Mouse (Mus musculus): ENCODE data around the gene Opcml.
A peak's percentile ranks its signal among the peaks of the same experiment; 100 is the strongest.

The Opcml gene

DNA sequence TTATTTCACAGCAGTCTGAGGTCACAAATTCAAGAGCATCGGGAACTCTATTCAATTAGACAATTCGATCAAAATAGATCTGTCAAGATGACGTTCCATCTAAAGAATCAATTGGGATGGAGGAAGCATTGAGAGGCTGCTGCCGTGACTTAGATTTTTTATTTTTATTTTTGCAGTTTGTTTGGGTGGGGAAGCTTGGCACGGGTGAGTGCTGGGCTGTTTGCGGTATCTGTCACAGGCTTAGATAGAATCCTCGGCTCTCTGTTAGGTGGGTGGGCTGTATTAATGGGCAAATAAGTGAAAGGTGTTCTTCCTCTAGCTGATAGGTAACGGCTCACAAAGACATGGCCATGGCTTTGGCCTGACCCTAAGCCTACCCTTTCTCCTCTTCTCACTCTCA is 654.4 kb downstream of the Opcml start:
- DNase-seq: no peak

DNA sequence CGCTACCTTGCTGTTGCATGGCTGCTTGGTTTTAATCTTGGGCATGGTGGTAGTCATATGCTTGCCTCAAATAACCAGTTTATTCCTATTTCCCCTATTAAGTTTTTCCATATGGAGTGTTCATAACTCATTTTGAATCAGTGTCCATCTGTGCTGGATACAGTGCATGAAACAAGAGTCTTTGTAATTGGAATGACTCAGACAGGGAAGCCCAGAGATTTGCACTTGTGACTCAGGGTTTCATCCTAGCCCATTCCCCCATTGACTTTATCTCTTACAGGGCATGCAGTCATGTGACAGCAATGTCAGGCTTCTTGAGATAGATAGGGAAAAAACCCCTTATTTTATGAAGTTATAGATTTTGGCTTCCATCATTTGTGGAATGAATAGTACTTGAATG is 655.3 kb downstream of the Opcml start:
- DNase-seq: no peak

DNA sequence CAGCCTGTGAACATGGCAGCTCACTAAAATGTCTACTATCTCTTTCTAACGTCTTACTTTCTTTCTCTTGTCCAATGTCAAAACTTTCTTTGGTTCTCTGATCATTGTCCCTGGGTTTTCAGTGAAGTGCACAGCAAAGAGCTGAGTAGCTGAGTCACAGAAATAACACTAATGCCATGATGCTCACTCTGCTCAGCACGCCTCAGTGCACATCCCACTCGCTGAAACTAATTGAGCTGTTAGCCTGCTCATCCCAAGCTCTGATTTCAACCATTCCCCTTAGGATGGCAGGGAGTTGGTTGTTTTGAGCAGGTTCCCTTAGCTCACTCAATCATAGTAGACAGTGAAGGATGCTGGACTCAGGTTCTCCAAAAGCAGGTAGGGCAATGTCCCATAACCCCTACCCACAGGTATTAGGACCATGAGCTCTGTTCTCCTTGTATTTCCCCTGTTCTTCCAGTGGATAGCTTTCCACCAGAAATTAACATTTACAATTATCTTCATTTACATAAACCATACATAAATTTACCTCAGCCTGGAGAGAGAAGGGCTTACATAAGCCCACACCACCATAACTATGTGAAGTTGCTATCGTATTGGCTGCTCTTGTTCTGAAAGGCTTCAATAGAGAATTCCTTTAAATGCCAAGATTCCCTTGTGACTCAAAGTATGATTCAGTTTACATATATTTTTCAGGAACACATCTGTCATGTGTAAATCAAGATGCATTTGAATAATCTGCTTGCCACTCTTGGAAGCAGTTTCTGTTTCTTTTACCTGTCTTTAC is 655.9 kb downstream of the Opcml start:
- DNase-seq: no peak

DNA sequence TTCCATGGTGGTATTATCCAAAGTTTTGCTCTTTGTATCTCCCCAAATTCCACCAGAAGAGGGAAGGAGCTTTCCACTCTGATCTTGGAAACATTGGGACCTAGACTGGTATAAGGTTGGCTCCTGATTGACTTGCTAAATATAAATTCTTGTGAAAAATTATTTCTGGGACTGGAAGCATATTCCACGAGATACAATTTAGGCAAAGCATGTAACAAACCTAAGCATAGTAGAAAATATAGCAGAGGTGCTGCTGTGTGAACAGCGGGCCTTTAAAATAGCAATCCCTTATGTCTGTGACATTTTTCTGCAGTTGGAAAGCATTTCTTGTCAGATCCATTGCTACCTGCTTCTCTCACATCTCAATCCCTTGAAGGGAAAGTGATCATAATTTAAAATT is 661.9 kb downstream of the Opcml start:
- DNase-seq: no peak

DNA sequence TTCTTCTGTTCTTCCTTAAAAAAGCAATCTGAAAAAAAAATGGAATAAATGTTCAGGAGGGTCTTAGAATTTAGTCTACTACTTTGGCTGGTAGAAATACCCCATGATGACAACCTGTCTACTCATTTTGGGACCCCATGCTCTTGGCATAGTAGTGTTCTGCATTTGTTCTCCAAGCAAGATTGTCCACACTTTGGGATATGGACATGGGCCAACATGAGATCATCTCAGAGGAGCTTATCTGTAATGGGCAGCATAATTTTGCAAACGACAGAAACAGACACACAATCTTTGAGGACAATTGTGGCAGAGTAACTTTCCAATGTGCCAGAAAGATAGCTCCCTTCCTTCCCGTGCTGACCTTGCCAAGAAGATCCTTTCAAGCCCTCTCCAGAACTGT is 662.5 kb downstream of the Opcml start:
- no peak for DNase-seq

DNA sequence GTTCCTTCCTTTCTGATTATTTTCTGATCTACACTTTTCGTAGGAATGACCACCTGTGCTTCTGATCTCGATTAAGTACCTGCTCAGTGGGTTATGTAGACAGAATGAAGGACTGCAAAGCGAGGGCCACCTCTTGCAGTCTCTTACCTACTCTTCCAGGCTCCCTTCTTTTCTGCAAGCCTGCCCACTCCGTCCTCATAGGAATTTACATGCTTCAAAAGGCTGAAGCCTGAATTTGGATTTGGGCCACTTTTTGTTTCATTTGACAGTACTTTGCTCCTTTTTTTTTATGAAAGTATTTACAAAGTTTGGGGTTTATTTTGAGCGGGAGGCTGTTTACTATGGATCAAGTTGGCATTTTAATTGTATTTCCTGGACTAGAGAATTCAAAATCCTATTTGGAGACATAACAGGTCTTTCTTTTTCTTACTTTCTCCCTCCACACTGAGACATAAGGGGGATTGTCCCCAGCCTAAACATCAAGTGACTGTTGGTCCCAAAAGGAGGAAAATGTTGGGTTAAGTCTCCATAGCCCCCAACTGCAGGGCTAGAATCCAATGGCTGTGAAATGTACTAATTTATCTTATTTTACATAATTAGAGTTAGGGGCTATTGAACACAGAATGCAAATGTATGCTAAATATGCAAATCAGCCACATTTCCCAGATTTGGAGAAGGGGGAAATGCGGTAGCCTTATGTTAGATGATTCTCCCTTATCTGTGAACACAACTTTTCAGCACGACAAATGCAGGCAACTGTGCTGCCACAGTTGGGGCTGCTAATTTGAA is 667.6 kb downstream of the Opcml start:
- no peak for DNase-seq

DNA sequence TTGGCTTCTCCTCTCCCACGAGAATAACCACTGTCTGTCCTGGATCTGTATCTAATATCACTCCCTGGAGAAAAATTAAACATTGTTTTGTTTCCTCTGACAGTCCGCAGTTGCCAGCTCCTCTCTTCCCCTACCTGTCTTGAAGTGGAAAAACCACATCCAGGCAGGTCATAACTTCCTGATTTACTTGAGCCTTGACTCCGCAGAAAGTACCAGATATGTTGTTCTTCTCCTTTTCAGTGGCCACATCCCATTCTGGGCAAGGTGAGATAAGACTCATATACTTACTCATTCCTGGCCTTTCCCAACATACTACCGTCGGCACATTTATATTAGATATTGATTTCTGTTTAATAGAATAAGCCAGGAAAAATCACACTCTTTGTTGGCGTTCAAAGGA is 673.0 kb downstream of the Opcml start:
- no peak for DNase-seq

DNA sequence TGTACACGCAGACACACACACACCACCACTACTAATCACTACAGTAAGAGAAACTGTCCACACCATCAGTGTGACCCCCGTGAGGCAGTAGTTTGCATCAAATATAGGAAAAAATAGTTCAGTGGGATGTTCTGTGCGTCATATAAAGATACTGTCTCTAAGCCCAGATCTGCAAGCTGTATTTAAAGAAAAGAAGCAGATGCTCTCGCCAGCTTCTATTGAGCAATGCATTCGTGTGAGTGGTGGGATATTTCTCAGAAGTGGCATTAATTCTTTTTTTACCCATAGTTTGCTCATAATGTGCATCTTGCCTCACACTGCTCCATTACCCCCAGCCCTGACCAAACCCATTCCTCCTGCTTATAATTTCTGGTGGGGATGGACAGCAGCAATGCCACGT is 678.8 kb downstream of the Opcml start:
- no peak for DNase-seq

DNA sequence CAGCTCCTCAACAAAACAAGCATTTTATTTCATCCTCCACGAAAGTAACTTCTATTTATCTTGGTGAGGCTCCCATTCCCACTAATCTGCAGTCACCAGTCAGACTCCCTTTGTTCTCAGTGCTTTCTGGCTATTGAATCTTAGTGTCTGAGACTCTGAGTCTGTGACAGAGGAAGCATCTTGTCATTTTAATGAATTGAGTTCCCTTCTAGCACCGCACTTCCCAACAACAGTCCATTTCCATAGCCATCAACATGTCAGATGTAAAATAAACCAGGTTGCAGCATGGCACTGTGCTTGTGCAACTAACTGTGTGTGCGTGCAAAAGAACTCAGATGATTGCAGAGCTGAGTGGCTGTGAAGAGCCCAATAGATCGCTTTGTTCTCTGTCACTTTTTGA is 680.9 kb downstream of the Opcml start:
- no peak for DNase-seq

DNA sequence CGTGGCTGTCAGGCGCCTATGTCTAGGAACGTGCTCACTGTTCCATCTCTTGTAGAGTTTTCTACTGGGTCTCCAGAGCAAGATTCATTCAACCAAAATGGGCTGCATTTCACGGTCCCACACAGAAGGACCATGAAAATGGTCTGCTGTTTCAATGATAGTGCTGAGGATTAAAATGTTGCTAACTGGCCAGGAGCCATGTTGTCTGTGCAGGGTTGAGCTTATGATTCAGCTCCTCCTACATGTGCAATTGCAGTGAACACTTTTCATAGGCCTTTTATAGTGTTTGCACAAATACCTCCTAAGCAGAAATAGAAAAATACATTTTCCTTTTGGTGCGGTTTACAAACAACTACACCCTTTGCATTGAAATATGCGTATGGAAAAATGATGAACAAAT is 684.0 kb downstream of the Opcml start:
- DNase-seq: no peak

DNA sequence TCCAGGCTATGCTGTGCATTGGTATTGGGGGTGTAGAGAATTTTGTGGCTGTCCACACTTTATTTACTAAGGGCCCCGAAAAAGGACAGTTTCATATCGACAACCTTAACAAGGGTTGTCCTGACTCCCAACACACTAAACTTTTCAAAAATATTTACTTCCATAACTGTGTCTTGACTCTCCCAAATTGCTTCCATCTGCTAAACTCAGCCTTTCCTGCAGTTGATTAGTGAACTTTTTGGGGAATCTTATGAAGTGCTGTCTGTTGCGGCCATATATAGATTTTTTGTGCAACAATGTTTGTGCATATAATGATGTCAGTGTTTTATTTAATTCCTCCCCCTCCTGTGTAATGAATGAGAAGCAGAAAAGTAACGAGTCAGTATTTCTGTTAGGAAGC is 690.7 kb downstream of the Opcml start:
- peak; percentile 22 for DNase-seq

DNA sequence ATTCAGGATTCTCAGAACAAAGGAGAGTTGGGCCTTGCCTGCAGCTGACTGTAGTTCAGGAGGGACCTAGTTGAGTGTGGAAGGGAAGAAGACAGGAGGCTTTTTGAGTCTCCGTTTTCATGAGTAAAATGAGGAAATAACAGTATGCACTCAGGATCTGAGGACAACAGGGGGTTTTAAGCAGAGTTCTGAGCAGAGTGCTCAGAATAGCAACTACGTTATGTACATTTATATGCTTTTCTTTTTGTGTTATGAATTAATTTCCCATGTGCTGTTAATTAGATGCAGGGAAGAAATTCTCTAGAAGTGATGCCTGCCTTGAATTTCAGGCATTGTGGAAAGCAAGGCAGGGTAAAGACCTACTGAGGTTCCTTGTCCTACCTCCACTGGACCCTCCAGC is 697.9 kb downstream of the Opcml start:
- DNase-seq: no peak

DNA sequence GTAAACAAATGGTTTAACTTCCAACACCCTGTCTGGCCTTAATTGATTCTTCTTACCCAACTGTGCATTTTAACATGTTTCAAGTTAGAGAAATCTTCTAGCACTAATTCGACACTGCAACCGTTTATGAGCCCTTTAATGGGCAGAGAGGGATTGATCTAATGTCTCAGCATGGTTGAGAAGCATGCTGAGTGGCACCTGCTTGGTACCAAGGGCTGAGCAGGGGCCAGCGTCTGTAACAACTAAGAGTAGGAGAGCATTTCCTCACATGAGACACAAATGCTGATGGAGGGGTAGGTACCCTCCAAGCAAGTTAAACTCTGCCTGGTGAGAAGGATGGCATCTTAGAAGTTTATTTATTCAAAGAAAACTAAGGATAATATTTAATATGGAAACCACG is 699.3 kb downstream of the Opcml start:
- DNase-seq: no peak

DNA sequence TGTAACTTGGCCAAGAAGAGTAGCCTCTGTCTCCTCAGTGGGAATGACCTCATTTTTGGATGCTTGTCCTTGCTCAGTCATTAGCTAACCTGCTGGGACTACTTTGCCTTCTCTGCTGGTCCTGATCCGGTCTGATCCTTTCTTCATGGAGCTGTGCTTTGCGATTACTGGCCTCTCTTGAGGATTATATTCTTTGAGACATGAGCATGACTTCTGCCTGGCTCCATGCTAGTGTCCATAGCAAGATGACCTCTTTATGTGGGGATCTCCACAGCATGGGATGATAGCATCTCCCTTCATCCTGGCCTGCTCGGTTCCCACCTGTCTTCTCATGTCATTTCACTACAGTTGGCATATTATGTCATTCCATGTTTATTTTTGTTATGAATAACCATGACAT is 699.8 kb downstream of the Opcml start:
- no peak for DNase-seq

DNA sequence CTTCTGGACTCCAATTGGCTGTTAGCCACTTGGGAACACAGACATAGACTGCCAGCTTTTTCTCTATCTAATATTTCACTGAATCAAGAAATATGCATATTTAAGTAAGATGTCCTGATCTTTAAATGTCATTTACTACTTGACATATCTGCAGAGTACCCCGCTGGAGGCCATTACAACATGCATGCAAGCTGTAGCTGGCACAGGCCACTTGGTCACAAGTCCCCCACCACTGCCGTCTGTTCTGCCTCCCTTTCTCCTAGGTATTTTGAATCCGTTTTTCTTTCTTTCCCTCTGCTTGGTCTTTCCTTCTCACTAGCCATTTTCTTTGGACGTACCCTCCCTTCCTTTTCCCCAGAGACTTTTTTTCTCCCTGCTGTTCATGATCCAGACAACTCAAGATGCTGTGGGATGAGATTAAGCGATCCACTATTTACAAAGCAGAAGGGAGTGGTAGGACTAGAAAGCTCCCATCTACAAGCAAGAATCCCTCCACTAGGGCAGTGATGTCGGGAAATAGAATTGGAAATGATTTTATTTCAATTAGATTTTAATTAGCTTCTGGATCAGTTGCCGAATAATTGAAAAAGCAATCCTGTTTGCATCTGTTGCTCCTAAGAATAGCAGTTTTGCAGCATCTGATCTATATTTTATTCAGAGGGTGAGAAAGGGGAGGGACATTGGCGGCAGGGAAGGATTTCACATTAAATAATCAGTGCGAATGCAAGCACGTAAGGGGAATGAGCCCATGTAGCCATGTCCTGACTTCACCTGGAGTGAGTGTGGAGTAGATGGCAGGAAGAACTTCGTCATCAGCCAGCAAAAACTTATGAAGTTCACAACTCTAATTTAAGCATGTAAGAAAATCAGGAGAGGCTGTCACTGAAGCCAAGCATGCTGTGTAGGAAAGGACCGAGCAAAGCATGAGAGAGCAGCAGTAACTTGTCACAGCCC is 709.5 kb downstream of the Opcml start:
- no peak for DNase-seq

DNA sequence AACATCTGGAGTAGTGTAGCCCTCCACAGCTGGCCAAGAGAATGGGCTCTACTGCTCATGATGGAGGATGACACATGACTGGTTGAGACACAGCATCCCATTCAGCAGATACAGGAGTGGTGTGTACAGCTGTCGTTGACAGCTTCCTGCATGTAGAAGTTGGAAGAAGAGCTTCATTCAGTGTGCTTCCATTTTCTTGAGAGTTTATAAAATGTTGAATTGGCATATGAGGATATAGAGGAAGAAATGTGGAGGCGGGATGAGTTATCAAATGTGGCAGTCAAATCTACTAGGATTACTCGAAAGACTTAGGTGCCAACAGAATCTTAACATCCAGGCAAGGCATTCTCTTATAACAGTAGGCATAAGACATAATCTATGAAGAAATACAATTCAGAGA is 723.3 kb downstream of the Opcml start:
- no peak for DNase-seq

DNA sequence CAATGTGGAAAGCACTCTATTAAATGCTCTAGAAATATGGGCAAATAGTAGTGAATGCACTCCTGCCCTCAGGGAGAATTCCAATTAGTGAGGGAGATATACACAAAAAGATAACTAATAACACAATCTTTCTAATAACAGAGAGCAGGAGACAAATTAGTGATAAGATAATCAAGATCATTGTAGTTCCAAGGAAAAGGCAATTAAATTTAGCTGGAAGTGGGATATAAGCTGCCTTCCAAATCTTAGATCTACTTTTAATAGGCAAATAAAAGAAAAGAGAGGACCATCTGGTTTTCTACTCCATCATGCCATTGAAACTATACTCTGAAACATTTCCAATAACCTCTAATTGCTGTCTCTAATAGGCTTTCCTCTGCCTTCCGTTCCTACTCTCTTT is 742.6 kb downstream of the Opcml start:
- no peak for DNase-seq

DNA sequence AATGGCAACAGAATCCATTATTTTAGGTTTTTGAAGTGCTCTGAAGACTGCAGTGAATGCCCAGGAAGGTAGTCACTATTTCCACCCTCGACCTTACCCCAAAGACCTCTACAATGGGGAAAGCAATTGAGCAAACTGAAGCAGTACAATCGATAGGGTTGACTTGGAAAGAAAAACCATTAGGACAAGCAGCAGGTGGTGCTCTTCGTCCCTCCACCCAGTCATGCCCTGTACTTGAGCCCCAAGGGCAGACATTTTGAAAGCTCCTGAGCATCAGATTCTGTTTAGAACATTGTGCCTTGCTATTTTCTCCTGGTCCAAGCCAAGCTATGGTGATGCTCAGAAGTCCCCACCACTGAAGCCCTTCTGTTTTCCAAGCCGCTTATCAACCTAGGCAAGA is 744.4 kb downstream of the Opcml start:
- DNase-seq: no peak

DNA sequence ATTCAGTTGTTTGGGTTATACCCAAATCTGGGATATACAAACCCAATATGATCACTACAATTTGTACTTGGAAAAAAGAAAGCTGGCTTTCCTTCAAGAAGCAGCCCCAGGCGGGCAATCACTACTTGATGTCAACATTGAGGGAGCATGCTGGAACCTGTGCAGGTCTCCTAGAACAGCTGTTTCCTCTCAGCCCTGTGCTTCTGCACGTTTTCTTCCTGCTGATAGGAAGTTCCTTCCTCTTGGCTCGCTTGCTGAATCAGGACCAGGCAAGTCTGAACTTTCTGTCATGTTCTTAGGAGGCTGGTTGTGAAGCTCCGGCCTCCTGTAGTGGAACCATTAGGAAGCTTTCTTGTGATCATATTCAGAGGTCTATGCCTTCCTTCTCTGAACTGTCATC is 746.1 kb downstream of the Opcml start:
- no peak for DNase-seq

DNA sequence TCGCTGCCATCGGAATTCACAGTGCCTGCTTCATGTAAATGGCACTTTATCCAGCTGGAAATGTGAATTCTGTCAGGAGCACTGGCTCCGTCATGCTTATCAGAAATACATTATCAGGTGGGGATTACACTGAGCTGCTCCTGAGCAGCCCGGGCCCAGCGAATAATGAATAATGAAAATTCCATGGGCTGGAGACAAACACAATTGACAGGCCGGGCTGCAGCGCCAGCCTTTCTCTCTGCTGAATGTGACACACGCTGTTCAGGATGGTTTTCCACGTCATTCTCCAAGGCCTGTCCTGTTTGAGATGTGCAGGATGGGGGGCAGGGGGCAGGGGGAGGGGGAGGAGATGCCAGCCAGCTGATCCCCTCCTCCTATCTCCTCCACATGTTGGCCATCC is 757.6 kb downstream of the Opcml start:
- no peak for DNase-seq

DNA sequence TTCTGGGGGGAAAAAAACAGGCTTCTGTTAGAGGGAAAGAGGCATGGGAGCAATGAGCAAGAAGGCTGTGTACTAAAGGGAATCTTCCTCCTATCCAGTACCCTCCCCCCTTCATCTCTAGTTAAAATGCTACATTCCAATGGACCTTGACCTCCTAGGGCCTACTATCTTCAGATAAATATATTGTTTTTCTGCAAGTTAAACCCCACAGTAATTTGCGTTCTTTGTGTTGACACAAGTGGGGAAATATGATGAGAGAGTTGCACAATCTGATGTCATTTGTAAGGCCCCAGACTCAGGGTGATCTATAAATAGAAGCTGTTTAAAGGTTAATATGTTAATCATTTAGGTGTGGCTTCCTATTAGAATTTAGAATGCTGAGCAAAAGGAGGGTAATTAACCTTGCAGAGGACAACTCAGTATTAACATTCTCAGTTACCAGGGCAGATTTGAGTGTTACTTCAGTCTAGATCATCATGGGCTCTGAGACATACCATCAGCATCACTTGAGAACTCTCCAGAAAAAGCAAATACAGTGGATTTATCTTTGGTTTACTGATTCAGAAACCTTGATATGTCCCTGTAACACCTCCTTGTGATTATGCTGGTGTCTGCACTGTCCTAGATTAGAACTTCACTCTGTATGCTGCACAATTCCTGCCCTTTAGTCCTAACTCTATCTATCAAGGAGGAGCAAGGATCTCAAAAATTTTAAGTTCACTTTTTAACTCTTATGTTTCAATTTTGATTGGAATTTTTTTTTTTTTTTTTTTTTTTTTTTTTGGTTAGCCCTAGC is 762.0 kb downstream of the Opcml start:
- DNase-seq: no peak

DNA sequence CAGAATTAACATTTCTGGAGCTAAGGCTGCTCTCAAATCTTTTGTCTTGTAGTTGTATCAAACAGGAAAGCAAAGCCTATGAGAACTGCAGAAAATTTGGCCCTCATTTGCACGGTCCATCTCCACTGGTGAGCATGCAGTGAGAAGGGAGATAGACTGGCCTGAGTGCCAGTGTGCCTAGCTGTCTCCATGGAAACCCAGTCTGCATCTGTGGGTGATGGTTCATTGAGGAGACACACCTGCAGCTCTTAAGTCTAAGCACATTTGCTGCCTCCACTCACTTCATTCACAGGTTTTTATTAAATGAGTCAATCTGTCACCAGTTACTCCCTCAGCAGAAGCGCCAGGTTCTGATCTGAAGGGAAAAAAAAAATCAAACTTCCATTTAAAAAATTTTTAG is 768.1 kb downstream of the Opcml start:
- no peak for DNase-seq

DNA sequence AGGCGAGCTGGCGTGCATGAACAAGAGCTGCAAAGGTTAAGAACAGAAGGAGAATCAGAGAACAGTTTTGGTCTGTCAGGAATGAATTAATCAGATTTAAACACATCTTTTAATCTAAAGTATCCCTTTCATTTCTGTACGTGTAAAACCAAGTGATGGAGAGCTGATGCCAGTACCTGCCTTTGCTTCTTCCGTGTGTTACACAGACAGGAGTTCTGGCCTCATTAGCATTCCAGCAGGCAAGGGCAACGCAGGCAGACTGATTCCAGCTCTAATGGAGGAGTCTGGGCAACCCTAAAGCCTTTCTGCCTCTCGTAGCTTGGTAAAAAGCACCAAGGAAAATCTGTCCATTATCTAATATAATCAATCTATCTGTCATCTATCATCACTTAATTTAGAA is 771.2 kb downstream of the Opcml start:
- no peak for DNase-seq

All from embryo, embryonic 11 days (tissue).